Mouse (Mus musculus): ENCODE results near the gene Mrpl10. TPM values are rescaled to one million over a fixed set of nuclear protein-coding genes. Genes with fewer than 3 reads are reported as not detected.

Mrpl10 gene
- polyA plus RNA-seq, 1 experiment: 2.4 TPM

DNA sequence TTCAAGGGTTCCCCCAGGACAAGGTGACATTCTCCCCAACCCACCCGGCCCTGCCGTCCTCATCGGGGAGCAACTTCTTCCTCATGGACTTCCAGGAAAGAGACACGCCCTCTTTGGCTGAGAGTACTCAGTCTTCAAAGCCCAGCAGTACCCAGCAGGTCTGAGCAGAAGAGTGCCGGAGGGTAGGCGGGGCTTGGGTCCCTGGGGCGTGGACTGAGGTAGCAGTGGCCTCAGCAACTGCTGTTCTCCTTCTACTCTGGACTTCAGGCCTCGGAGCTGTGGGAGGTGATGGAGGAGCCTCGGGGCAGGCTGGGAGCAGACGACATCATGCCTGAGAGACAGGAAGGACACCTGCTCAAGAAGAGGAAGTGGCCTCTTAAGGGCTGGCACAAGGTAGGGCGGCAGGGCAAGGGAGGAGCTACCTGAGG lies 10.9 kb downstream of the Mrpl10 start:
- no peak for TF ChIP-seq GATA1 (IDR thresholded peaks at IDR 0.05; ENCODE audit: low read length)
- TF ChIP-seq TAL1 (IDR thresholded peaks at IDR 0.05; ENCODE audit: low read length): no peak
- no peaks in the 10 kb centered on the region for H3K27me3 ChIP-seq (ENCODE audit: control insufficient read depth)
- peaks cover 44% of the 10 kb centered on the region for H3K36me3 ChIP-seq (ENCODE audit: control insufficient read depth)
- H3K9me3 ChIP-seq (ENCODE audit: control insufficient read depth, low read length): no peaks in the 10 kb centered on the region
- peak overlapping the region; percentile 68 for H3K4me3 ChIP-seq (replicated peaks)
- H3K4me1 ChIP-seq (ENCODE audit: control insufficient read depth): peaks cover 28% of the 10 kb centered on the region

DNA sequence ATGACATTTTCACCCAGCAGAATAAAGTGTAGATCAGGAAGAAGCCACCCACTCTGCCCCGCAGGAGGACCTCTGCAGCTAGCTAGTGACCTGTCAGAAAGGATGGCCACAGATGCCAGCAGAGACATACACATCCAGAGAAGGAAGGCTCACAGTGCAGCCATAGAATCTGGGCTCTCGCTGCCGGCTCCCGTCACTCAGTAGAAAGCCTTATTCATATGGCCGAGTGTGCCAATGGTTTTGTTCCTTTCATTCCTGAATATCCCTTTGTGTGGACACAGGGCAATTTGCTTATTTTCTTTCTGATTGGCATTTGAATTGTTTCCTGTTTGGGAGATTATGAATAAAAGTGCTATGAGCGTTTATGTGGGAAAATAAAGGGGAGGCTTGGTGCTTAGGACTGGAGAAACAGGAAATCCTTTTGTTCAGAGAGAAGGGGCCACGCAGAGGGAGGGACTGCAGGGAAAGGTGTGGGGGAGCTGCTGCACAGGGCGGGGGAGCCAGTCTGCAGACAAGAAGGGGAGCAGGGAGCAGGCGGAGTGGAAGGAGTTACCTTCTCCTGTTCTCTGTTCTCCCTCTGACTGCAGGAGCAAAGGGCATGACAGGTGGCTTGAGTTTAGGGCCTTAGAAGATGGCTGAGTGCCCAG lies 22.0 kb downstream of the Mrpl10 start:
- Histone ChIP-seq H3K4me3 (replicated peaks) (no peak overlapping the region), H3K9me3 (ENCODE audit: control insufficient read depth, low read length) (no peaks in the 10 kb centered on the region), H3K27me3 (ENCODE audit: control insufficient read depth) (no peaks in the 10 kb centered on the region), H3K4me1 (ENCODE audit: control insufficient read depth) (peaks cover 9% of the 10 kb centered on the region), H3K36me3 (ENCODE audit: control insufficient read depth) (peaks cover 31% of the 10 kb centered on the region)
- TF ChIP-seq TAL1 (IDR thresholded peaks at IDR 0.05; ENCODE audit: low read length) (no peak), GATA1 (IDR thresholded peaks at IDR 0.05; ENCODE audit: low read length) (no peak)

DNA sequence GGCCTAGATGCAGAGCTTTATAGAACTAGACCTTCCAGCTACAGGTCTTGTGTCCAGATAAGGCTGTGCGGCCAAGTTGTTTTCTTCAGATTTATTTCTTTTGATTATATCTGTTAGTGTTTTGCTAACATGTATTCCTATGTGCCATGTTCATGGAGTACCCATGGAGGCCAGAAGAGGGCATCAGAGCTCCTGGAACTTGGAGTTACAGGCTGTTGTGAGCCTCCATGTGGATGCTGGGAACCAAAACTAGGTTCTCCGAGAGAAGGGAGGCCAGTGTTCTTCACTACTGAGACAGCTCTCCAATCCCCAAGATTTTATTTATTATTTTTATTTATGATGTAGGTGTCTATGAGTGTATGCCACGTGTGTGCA lies 22.5 kb downstream of the Mrpl10 start:
- peaks cover 9% of the 10 kb centered on the region for H3K4me1 ChIP-seq (ENCODE audit: control insufficient read depth)
- peaks cover 31% of the 10 kb centered on the region for H3K36me3 ChIP-seq (ENCODE audit: control insufficient read depth)
- no peaks in the 10 kb centered on the region for H3K27me3 ChIP-seq (ENCODE audit: control insufficient read depth)
- H3K4me3 ChIP-seq (replicated peaks): no peak overlapping the region
- TF ChIP-seq TAL1 (IDR thresholded peaks at IDR 0.05; ENCODE audit: low read length) (no peak), GATA1 (IDR thresholded peaks at IDR 0.05; ENCODE audit: low read length) (no peak)
- H3K9me3 ChIP-seq (ENCODE audit: control insufficient read depth, low read length): no peaks in the 10 kb centered on the region

DNA sequence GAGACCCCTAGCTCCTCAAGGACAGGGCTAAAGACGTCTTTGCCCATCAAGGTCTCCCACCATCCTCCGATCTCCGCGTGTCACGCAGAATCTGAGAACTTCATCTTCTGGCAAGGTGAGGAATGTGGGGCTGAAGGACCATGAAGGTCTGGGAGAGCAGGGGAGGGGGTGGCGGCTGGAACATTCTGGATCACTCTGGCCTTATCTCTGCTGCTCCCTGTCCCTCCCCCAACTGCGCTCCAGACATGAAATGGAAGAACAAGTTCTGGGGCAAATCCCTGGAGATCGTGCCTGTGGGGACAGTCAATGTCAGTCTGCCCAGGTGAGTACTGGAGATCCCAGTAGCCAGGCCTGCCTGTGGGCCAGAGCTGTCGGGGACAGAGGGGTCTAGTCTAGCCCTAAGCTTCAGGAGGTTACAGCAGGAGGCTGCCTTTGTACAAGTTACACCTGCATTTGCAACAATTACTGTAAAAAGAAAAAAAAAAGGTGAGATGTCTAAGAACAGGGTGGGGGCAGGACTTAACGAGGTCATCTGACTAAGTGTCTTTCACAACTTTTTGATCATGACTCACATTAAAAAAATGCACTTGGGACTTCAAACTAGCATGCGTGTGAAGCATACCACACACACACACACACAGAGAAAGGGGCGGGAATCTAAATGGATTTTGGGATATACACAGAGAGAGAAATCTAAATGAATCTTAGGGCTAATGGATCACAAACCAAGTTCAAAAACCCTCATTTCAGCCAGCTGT lies 24.4 kb downstream of the Mrpl10 start:
- TF ChIP-seq TAL1 (IDR thresholded peaks at IDR 0.05; ENCODE audit: low read length) (no peak), GATA1 (IDR thresholded peaks at IDR 0.05; ENCODE audit: low read length) (no peak)
- H3K36me3 ChIP-seq (ENCODE audit: control insufficient read depth): peaks cover 24% of the 10 kb centered on the region
- H3K9me3 ChIP-seq (ENCODE audit: control insufficient read depth, low read length): no peaks in the 10 kb centered on the region

GRCm38 (mm10) chr11:97066656-97067360 lies 25.4 kb downstream of the Mrpl10 start:
- Histone ChIP-seq H3K9me3 (ENCODE audit: control insufficient read depth, low read length) (no peaks in the 10 kb centered on the region), H3K27me3 (ENCODE audit: control insufficient read depth) (no peaks in the 10 kb centered on the region), H3K4me1 (ENCODE audit: control insufficient read depth) (no peaks in the 10 kb centered on the region; the same call in 1 of the 2 replicates), H3K36me3 (ENCODE audit: control insufficient read depth) (peaks cover 16% of the 10 kb centered on the region), H3K4me3 (replicated peaks) (no peak overlapping the region)
- TF ChIP-seq GATA1 (IDR thresholded peaks at IDR 0.05; ENCODE audit: low read length) (no peak), TAL1 (IDR thresholded peaks at IDR 0.05; ENCODE audit: low read length) (no peak)

More for the DNA sequence above, 24.4 kb downstream of the Mrpl10 start:
- Histone ChIP-seq H3K4me3 (replicated peaks) (no peak overlapping the region), H3K27me3 (ENCODE audit: control insufficient read depth) (no peaks in the 10 kb centered on the region), H3K4me1 (ENCODE audit: control insufficient read depth) (peaks cover 9% of the 10 kb centered on the region)

DNA sequence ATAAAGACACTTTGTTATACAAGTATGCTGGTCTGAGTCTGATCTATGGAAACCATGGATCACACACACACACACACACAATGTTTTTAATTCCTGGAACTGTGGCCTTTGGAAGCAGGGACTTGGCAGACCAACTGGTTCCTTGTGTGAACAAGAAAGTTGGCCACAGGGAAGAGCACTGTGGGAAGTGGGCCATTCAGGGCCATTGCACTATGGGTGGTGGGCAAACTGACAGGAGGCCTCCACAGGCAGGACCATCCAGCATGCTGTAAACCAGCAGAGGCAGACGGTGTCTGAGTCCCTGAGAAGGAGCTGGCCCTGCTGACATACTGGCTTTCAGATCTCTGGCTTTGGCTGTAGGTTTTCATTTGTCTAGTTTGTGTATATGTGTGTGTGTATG lies 28.0 kb downstream of the Mrpl10 start:
- no peaks in the 10 kb centered on the region for H3K27me3 ChIP-seq (ENCODE audit: control insufficient read depth)
- TF ChIP-seq TAL1 (IDR thresholded peaks at IDR 0.05; ENCODE audit: low read length) (no peak), GATA1 (IDR thresholded peaks at IDR 0.05; ENCODE audit: low read length) (no peak)
- no peaks in the 10 kb centered on the region for H3K9me3 ChIP-seq (ENCODE audit: control insufficient read depth, low read length)
- H3K4me3 ChIP-seq (replicated peaks): no peak overlapping the region
- peaks cover 16% of the 10 kb centered on the region for H3K36me3 ChIP-seq (ENCODE audit: control insufficient read depth)
- no peaks in the 10 kb centered on the region; the same call in 1 of the 2 replicates for H3K4me1 ChIP-seq (ENCODE audit: control insufficient read depth)

DNA sequence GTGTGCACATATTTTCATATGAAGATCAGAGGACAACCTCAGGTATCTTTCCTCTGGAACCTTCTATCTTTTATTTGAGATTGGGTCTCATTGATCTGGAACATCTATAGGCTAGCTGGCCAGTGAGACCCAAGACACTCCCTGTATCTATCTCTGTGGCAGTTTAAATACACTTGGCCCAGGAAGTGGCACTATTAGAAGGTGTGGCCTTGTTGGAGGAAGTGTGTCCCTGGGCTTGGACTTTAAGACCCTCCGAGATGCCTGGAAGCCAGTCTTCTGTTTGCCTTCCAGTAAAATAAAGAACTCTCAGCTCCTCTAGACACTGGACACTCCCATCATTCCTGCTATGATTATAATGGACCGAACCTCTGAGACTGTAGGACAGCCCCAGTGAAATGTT lies 28.4 kb downstream of the Mrpl10 start:
- peaks cover 16% of the 10 kb centered on the region for H3K36me3 ChIP-seq (ENCODE audit: control insufficient read depth)
- H3K9me3 ChIP-seq (ENCODE audit: control insufficient read depth, low read length): no peaks in the 10 kb centered on the region
- no peaks in the 10 kb centered on the region for H3K27me3 ChIP-seq (ENCODE audit: control insufficient read depth)
- H3K4me3 ChIP-seq (replicated peaks): no peak overlapping the region
- no peaks in the 10 kb centered on the region; the same call in 1 of the 2 replicates for H3K4me1 ChIP-seq (ENCODE audit: control insufficient read depth)
- no peak for TF ChIP-seq TAL1 (IDR thresholded peaks at IDR 0.05; ENCODE audit: low read length)
- TF ChIP-seq GATA1 (IDR thresholded peaks at IDR 0.05; ENCODE audit: low read length): no peak

- Histone ChIP-seq H3K4me3 (replicated peaks) (no peak overlapping the region), H3K9me3 (ENCODE audit: control insufficient read depth, low read length) (no peaks in the 10 kb centered on the region), H3K36me3 (ENCODE audit: control insufficient read depth) (peaks cover 16% of the 10 kb centered on the region), H3K4me1 (ENCODE audit: control insufficient read depth) (no peaks in the 10 kb centered on the region; the same call in 1 of the 2 replicates), H3K27me3 (ENCODE audit: control insufficient read depth) (no peaks in the 10 kb centered on the region)
- TF ChIP-seq GATA1 (IDR thresholded peaks at IDR 0.05; ENCODE audit: low read length) (no peak), TAL1 (IDR thresholded peaks at IDR 0.05; ENCODE audit: low read length) (no peak)
These were observed 29.8 kb downstream of the Mrpl10 start for GRCm38 (mm10) chr11:97071129-97071528.

DNA sequence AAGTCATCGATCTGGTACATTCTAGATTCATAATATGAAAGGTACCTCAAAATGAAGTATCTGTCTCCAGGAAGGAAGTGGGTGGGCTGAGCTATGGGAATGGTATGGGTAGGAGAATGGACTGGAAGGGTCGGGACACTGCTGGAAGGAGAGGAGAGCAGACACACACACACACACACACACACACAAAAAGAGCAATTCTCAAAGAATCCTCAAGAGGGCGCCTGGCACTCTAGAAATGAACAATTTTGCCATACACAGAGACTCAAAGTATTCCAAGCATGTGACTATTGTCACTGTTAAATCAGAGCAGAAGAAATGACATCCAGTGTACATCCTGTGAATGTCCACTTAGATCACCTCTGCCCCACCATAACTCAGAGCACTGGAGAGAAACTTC lies 31.2 kb downstream of the Mrpl10 start:
- TF ChIP-seq TAL1 (IDR thresholded peaks at IDR 0.05; ENCODE audit: low read length) (no peak), GATA1 (IDR thresholded peaks at IDR 0.05; ENCODE audit: low read length) (no peak)
- no peak overlapping the region for H3K4me3 ChIP-seq (replicated peaks)
- no peaks in the 10 kb centered on the region for H3K4me1 ChIP-seq (ENCODE audit: control insufficient read depth)
- H3K36me3 ChIP-seq (ENCODE audit: control insufficient read depth): peaks cover 11% of the 10 kb centered on the region
- H3K9me3 ChIP-seq (ENCODE audit: control insufficient read depth, low read length): no peaks in the 10 kb centered on the region
- H3K27me3 ChIP-seq (ENCODE audit: control insufficient read depth): no peaks in the 10 kb centered on the region
